Mouse (Mus musculus) cortical plate, adult 2 months (tissue): ENCODE measurements at regions not wholly inside any gene's neighbourhood (a gene's known extent, or its start where the extent isn't known, plus 50 kb on each side); places are given as distances from the start of the nearest gene placed in this dataset.

ENCODE experiments used
- CTCF ChIP-seq: fragments of 200-500 bp; IDR thresholded peaks from 2 replicates; pipeline ENCODE4 v1.5.1; 2011; ENCODE audit warnings: mild to moderate bottlenecking, control low read depth, low read length; ENCODE audit not compliant: insufficient read depth; ENCODE audit errors: extremely low read depth
- POLR2A ChIP-seq: fragments of 200-500 bp; IDR thresholded peaks from 2 replicates; pipeline ENCODE4 v1.6.1; 2011; ENCODE audit warnings: mild to moderate bottlenecking, low read length, control low read depth; ENCODE audit not compliant: insufficient read depth; ENCODE audit errors: extremely low read depth

DNA sequence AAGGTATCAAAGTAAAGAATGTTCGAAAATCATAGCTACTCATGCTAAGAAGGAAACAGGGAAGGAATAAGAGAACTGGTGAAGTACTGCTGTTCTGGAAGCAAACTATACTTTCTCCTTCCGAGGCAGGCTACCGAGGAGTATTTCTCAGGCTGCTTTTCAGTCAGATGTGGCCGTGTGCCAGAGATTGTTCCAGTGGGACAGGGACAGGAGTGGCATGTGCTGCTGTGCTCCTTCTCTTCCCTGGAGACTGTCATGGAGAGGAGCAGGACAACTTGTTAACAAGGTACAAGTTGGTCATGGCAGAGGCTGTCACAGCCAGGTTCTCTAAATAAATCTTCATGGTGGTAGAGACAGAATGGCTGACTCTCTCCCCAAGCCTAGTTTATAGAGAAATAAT, 2914.1 kb upstream of the Gm7489 start:
- TF ChIP-seq POLR2A (no peak), CTCF (no peak)
